Mouse (Mus musculus): ENCODE measurements around the gene Mapk14. TPM values are rescaled to one million over a fixed set of nuclear protein-coding genes. Genes with fewer than 3 reads are reported as not detected.

Gene Mapk14
- polyA plus RNA-seq, 1 experiment, result 98.9 TPM

- TF ChIP-seq GATA1 (IDR thresholded peaks at IDR 0.05; ENCODE audit: low read length), result no peak
Observed at GRCm38 (mm10) chr17:28710291-28710688, 19.2 kb downstream of the Mapk14 start.

- TF ChIP-seq GATA1 (IDR thresholded peaks at IDR 0.05; ENCODE audit: low read length), result no peak
Observed at GRCm38 (mm10) chr17:28711237-28711636, 20.1 kb downstream of the Mapk14 start.

- TF ChIP-seq GATA1 (IDR thresholded peaks at IDR 0.05; ENCODE audit: low read length), result no peak
Observed at GRCm38 (mm10) chr17:28712305-28712704, 21.2 kb downstream of the Mapk14 start.

- TF ChIP-seq GATA1 (IDR thresholded peaks at IDR 0.05; ENCODE audit: low read length), result no peak
Observed at GRCm38 (mm10) chr17:28714006-28714405, 22.9 kb downstream of the Mapk14 start.

- no peak for TF ChIP-seq GATA1 (IDR thresholded peaks at IDR 0.05; ENCODE audit: low read length)
Observed at GRCm38 (mm10) chr17:28715832-28716548, 24.9 kb downstream of the Mapk14 start.

- no peak for TF ChIP-seq GATA1 (IDR thresholded peaks at IDR 0.05; ENCODE audit: low read length)
Observed at GRCm38 (mm10) chr17:28717535-28717934, 26.4 kb downstream of the Mapk14 start.

GRCm38 (mm10) chr17:28725783-28726182, 34.7 kb downstream of the Mapk14 start, which contains the start of gene AC170998.1:
Gene AC170998.1 (plus strand): TSS chr17:28726083.
- no peak for TF ChIP-seq GATA1 (IDR thresholded peaks at IDR 0.05; ENCODE audit: low read length)

- TF ChIP-seq GATA1 (IDR thresholded peaks at IDR 0.05; ENCODE audit: low read length), result no peak
Observed at GRCm38 (mm10) chr17:28735317-28736105, 44.4 kb downstream of the Mapk14 start.

- no peak for TF ChIP-seq GATA1 (IDR thresholded peaks at IDR 0.05; ENCODE audit: low read length)
Observed at GRCm38 (mm10) chr17:28736486-28736885, 45.4 kb downstream of the Mapk14 start.

GRCm38 (mm10) chr17:28737973-28738372, 46.8 kb downstream of the Mapk14 start:
- no peak for TF ChIP-seq GATA1 (IDR thresholded peaks at IDR 0.05; ENCODE audit: low read length)

GRCm38 (mm10) chr17:28739244-28739643, 48.1 kb downstream of the Mapk14 start:
- TF ChIP-seq GATA1 (IDR thresholded peaks at IDR 0.05; ENCODE audit: low read length), result no peak

- no peak for TF ChIP-seq GATA1 (IDR thresholded peaks at IDR 0.05; ENCODE audit: low read length)
Observed at GRCm38 (mm10) chr17:28743145-28743866, 52.2 kb downstream of the Mapk14 start.

- no peak for TF ChIP-seq GATA1 (IDR thresholded peaks at IDR 0.05; ENCODE audit: low read length)
Observed at GRCm38 (mm10) chr17:28743916-28744315, 52.8 kb downstream of the Mapk14 start.

GRCm38 (mm10) chr17:28745773-28746172, 54.6 kb downstream of the Mapk14 start:
- TF ChIP-seq GATA1 (IDR thresholded peaks at IDR 0.05; ENCODE audit: low read length), result no peak

GRCm38 (mm10) chr17:28748001-28748400, 56.9 kb downstream of the Mapk14 start:
- TF ChIP-seq GATA1 (IDR thresholded peaks at IDR 0.05; ENCODE audit: low read length), result no peak

GRCm38 (mm10) chr17:28750580-28750979, 59.5 kb downstream of the Mapk14 start:
- no peak for TF ChIP-seq GATA1 (IDR thresholded peaks at IDR 0.05; ENCODE audit: low read length)
